Mouse (Mus musculus) stomach, postnatal 0 days (tissue): ENCODE data around the gene H2-M5.

ENCODE experiments used
- CTCF ChIP-seq: IDR thresholded peaks from 2 replicates; pipeline ENCODE4 v1.5.1; 2016; ENCODE audit warnings: antibody characterized with exemption, low read depth, mild to moderate bottlenecking, moderate library complexity
- EP300 ChIP-seq: optimal IDR thresholded peaks from 2 replicates; pipeline ENCODE3; 2016; ENCODE audit warnings: antibody characterized with exemption

GRCm38 (mm10) chr17:36949265-36949664 lies 40.1 kb downstream of the H2-M5 start:
- TF ChIP-seq CTCF: no peak
- no peak for TF ChIP-seq EP300
